Mouse (Mus musculus): ENCODE measurements around the gene 1810010D01Rik.

The 1810010D01Rik gene

DNA sequence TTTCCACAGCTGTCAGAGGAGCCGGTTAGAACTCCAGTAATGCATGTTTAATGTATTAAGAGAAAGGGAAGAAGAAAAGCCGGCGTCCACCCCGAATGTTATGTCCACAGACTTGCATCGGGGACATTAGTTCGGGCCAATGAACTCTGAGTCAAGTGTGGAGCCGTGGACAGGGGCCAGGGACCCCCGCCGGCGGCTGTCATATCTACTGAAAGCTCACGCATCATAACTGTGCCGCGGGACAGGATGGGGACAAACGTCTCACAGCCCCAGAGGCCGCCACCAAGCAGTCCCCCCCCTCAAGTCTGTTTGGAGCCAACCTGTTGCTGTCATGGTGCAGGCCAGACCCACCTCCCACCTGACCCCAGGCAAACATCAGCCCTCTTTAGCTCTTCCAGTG lies 34.4 kb downstream of the 1810010D01Rik start:
- no peak for DNase-seq

GRCm38 (mm10) chr7:145173116-145173515 lies 34.8 kb downstream of the 1810010D01Rik start:
- no peak for DNase-seq

DNA sequence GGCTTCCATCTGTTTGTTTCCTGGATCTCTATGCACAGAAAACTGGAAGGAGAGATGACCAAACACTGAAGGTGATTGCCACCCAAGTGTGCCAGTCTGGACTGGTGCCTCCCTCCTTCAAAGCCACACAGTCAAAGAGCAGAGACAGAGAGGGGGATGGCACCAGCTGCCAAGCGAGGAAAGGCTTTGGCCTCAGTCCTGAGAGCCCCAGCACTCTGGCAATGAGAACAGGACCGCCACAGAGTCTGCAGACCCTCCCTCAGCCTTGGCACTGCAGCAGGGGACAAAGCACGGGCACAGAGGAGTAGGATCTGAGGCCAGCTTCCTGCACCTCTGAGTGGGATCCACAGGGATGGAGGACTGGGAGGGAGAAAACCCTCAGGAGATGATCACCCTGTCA lies 38.2 kb downstream of the 1810010D01Rik start:
- no peak for DNase-seq

- DNase-seq, result no peak
These were observed 48.4 kb downstream of the 1810010D01Rik start for GRCm38 (mm10) chr7:145159283-145160240.
